Mouse (Mus musculus) gastrocnemius, adult 18-20 months (tissue): ENCODE results near the gene Hyls1. TPM values are rescaled to one million over a fixed set of nuclear protein-coding genes. Genes with fewer than 3 reads are reported as not detected.
"Not testable (repeated sequence)": the region's sequence is repeated elsewhere in the genome, so short reads cannot be mapped to it uniquely, and the experiment has no call there.

Experiments used
- DNase-seq: peaks from one replicate; pipeline ENCODE4 v3.0.0; 2021; ENCODE audit warnings: low spot score
- long read RNA-seq, 2 experiments: library from polyadenylated mRNA; stranded (forward); transcript quantifications; one replicate each; pipeline ENCODE4 v2.0.0; 2021
- total RNA-seq, 2 experiments: library from RNA; stranded (reverse); gene quantifications; 2 replicates each; pipeline ENCODE4 v1.2.3; 2021

The Hyls1 gene
- total RNA-seq: under 1 TPM; 0.80 to 0.95 TPM
- long read RNA-seq, experiment 1, partial matches to known transcripts: 0 of 1 reads
- long read RNA-seq, experiment 1, other reads (novel, unspliced or antisense): 0 of 1 reads
- long read RNA-seq, experiment 2: 0 reads

GRCm38 (mm10) chr9:35569571-35570534 lies at the start of gene Hyls1, which contains the start of gene Pate2:
Gene Hyls1, minus strand, starts transcription at chr9:35570398.
Gene Pate2, plus strand, starts transcription at chr9:35570284.
- peak; percentile 94 for DNase-seq

- DNase-seq: not testable (repeated sequence)
Measured at GRCm38 (mm10) chr9:35616784-35617183, 46.6 kb upstream of the Hyls1 start.

GRCm38 (mm10) chr9:35614005-35614404 lies 43.8 kb upstream of the Hyls1 start:
- DNase-seq: no peak

- DNase-seq: no peak
Measured at GRCm38 (mm10) chr9:35611841-35612240, 41.6 kb upstream of the Hyls1 start, which contains the start of gene Pate4. Gene Pate4, minus strand, starts transcription at chr9:35611941.

- DNase-seq: no peak
Measured at GRCm38 (mm10) chr9:35607647-35608405, 37.6 kb upstream of the Hyls1 start.

GRCm38 (mm10) chr9:35592903-35593302 lies 22.7 kb upstream of the Hyls1 start:
- DNase-seq: no peak

- DNase-seq: no peak
Measured at GRCm38 (mm10) chr9:35587674-35588073, 17.5 kb upstream of the Hyls1 start.

- no peak for DNase-seq
Measured at GRCm38 (mm10) chr9:35574416-35574815, 4.2 kb upstream of the Hyls1 start.

- DNase-seq: no peak
Measured at GRCm38 (mm10) chr9:35570663-35571062, 465 bp upstream of the Hyls1 start.

- no peak for DNase-seq
Measured at GRCm38 (mm10) chr9:35567995-35568394, 2.2 kb downstream of the Hyls1 start.

- DNase-seq: no peak
Measured at GRCm38 (mm10) chr9:35564536-35565240, 5.5 kb downstream of the Hyls1 start.

GRCm38 (mm10) chr9:35561583-35561982 lies 8.6 kb downstream of the Hyls1 start:
- no peak for DNase-seq

- no peak for DNase-seq
Measured at GRCm38 (mm10) chr9:35561076-35561475, 9.1 kb downstream of the Hyls1 start.

GRCm38 (mm10) chr9:35559009-35559890 lies 10.9 kb downstream of the Hyls1 start:
- peak; percentile 63 for DNase-seq

GRCm38 (mm10) chr9:35558257-35559008 lies 11.8 kb downstream of the Hyls1 start, which contains the start of the genes Ddx25 and Pus3:
Gene Ddx25, minus strand, starts transcription at chr9:35558528.
Gene Pus3, plus strand, starts transcription at chr9:35558595.
- DNase-seq: no peak

GRCm38 (mm10) chr9:35556494-35557102 lies 13.6 kb downstream of the Hyls1 start:
- DNase-seq: no peak

GRCm38 (mm10) chr9:35548455-35548854 lies 21.7 kb downstream of the Hyls1 start:
- DNase-seq: no peak

GRCm38 (mm10) chr9:35546745-35547144 lies 23.5 kb downstream of the Hyls1 start:
- DNase-seq: no peak

GRCm38 (mm10) chr9:35545704-35546103 lies 24.5 kb downstream of the Hyls1 start:
- no peak for DNase-seq
